Mouse (Mus musculus): ENCODE data around the gene Gm15319.
"Not testable (repeated sequence)": the region's sequence is repeated elsewhere in the genome, so short reads cannot be mapped to it uniquely, and the experiment has no call there.

The Gm15319 gene

DNA sequence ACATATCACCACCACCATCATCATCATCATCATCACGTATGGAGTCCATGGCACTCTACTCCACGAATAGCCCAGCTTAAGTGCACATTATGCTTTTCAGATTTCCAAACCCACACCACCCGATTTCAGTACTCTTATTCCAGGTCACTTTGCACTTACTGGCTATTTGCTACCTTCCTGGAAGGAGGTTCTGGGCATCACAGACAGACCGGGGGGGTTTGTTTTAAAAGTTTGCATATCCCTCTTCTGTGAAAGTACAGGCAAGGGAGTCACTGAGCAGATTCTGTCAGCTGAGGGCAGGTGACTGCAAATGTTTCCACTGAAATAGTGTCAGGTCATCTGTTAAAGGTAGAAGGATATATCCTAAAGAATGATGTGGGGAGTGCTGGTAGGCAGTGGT, 63.0 kb downstream of the Gm15319 start:
- in situ Hi-C loops (cut with MboI, MseI), result loop anchor here (5.0 kb wide), 1 partner anchor 523 kb away; no protein-coding TSS in a partner anchor

DNA sequence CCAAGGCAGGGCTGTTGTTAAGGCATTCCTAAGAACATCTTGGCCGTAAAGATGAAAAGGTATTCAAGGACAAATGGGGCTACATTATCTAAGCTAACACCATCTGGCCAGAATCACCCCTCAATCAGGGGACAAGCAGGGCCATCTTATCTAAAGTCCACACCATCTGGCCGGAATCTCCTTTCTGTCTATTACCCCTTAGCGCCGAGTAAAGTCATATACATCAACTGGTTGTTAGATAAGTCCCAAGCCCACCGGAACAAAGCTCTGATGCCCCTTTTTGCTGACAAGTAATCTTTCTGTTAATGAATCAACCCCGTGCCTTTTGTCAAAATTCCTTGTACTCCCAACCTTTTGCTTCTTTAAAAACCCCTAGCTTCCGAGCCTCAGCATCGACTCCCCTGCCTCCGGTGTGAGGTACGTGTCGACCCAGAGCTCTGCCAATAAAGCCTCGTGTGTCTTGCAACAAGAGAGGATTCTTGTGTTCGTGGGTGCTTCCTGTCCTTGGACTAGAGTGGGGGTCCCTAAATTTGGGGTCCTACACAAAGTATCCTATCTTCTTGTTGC, 65.0 kb downstream of the Gm15319 start:
- in situ Hi-C loops (cut with MboI, MseI), result loop anchor here (5.0 kb wide), 1 partner anchor 176 kb away; no protein-coding TSS in a partner anchor

DNA sequence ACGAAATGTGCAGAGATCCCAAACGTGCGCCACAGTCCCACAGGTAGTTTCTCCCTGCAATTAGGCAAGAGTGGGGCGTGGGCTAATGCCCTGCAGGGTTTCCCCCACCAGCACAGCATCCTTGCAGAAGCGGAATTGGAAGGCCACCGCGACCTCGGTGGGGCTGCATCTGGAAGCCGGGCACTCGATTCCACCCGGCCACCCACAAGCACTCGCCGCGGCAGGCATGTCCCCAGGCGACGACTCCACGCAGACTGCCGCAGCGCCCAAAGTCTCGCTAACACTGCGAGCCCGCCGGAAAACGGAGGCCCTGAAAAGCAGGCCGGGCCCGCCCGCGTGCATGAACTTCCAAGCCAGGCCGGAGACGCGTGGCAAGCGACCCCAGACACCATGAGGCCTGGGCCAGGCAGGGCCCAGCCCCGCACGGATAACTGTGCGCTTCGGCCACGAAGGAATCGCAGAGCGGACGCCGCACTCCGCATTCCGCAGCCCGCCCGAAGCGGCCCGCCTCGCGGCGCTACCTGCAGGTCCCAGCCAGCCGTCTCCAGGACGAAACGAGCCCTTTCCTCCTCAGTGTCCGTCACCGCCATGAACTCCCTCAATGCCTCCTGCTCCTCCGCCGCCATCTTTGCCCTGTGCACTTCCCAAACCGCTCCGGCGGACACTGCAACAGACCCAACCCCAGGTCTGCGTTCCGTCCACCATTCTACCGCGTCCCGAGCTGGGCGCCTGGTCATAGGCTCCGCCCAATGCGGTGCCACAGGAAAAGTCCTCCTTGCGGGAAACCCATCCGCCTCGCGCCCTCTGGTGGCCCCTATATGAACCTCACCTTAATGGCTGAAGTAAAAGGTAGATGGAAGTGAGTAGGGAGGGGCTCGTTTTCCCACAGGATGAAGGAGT, 66.0 kb downstream of the Gm15319 start:
- in situ Hi-C loops (cut with MboI, MseI), result loop anchor here (5.0 kb wide), 1 partner anchor 175 kb away; no protein-coding TSS in a partner anchor

DNA sequence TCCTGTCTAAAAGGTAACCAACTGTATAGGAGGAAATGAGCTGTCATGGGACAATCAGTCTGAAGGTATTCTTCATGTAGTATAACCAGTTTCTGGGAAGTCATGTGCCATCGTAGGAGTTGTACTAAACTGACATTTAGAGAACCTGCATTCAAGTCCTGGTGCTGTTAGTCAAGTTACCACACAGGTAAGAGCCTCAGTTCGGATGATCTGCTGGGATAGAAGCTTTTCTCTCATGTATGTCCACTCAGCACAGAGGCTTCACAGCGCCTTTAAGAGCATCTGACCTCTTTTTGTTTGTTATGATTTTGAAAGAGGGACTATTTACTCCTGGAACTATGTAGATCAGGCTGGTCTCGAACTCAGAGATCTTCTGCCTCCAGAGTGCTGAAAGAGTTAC, 67.1 kb downstream of the Gm15319 start:
- in situ Hi-C loops (cut with MboI, MseI), result loop anchor here (5.0 kb wide), 1 partner anchor 174 kb away; no protein-coding TSS in a partner anchor

DNA sequence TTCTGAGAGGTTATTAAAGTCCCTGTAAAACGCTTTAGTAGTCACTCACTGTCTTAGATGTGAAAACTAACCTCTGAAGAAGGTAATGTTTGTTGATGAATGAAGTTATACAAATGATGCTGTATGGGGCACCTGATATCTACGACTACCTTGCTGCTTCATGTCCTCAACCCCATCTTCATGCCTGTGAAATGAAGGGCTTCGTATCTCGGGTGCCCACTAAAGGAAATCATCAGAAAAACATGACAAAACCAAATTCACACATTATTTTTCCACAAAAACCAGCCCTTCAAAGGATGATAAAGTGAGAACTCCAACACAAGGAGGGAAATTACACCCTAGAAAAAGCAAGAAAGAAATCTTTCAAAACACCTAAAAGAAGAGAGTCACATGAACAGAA, 68.2 kb downstream of the Gm15319 start:
- in situ Hi-C loops (cut with MboI, MseI), result loop anchor here (5.0 kb wide), 1 partner anchor 173 kb away; no protein-coding TSS in a partner anchor

DNA sequence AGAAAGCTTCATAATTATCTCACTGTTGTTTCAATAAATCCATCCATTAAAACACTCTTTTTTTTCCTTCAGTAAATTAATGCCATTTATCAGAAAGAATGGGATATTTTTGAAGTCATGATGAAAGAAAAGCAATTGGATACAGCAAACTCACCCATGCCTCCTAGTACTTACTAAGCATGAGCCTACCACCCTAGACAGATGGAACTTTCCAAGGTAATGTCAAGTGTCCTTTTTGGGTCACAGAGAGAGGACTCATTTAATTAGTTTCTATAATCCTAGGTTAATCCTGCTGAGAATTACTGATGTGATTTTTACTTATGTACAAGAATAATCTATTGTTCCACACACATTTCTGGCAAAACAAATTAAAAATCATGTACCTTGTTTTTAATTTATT, 69.0 kb downstream of the Gm15319 start:
- in situ Hi-C loops (cut with MboI, MseI), result not testable (repeated sequence)

DNA sequence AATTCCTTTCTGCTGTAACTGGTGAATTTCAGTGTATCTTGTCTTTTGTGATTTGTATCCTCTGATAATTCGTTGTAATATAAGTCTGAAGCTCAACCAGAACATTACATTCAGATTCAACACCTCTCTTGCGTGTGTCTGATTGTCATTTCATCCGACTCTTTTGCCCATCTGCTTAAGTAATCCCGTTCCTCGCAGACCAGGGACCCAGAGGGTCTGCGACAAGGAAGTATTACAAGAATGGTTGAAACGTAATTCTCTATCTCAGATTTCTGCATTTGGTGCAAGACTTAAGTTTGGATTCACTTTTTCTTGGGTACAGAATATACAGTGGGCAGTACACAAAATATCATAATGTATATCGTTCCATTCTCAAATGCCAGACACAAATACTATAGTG, 73.0 kb downstream of the Gm15319 start:
- in situ Hi-C loops (cut with MboI, MseI), result not testable (repeated sequence)

DNA sequence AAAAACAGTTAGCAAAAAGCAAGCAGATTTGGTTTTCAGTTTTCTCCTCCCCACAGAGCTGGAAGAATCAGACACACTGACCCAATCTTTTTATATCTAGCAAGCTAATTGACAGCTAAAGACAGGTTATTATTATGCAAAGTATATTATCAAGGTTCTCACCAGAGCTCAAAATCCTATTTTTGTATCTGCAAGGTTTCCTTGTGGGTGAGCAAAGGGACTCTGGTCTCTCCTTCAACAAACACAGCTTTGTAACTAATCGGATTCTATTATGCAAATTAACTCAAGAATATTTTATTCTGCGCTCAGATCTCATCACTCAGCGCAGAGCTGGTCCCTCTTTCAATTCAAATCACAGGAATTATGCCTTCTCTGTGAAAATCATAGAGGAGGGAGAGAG, 74.1 kb downstream of the Gm15319 start:
- in situ Hi-C loops (cut with MboI, MseI), result not testable (repeated sequence)

DNA sequence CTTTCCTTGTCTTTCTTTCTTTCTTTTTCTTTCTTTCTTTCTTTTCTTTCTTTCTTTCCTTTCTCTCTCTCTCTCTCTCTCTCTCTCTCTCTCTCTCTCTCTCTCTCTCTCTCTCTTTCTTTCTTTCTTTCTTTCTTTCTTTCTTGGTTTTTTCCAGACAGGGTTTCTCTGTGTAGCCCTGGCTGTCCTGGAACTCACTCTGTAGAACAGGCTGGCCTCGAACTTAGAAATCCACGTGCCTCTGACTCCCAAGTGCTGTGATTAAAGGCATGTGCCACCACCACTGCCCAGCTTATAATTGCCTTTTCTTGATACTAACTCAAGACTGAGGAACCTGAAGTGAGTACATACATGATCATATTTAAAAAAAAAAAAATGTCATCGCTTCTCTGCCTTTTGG, 75.3 kb downstream of the Gm15319 start:
- in situ Hi-C loops (cut with MboI, MseI), result not testable (repeated sequence)

Data from T-helper 1 cell (primary cell).